Mouse (Mus musculus): Measurements from ENCODE around the gene Cyb5d2.

DNA sequence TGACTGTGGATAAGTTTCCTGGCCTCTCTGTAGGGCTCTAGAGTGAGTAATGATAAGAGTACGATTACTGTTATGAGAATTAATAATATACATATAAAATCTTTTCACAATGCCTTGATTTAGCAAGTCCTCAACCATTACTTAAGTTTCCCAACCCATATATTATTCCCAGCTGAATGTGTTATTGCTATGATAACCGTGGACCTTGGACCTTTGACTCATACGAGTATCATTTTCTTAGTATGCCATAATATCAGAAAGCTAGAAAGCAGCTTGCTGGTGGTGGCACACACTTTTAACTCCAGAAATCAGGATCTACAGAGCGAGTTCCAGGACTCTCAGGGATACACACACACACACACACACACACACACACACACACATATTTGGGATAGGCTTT, 12.1 kb upstream of the Cyb5d2 start:
- TF ChIP-seq POLR2A (IDR thresholded peaks at IDR 0.05; ENCODE audit: borderline replicate concordance, low read depth, low read length) (no peak), CTCF (IDR thresholded peaks at IDR 0.05; ENCODE audit: low read depth, low read length) (no peak)

All from bone marrow macrophage, adult 2 months (primary cell).